Mouse (Mus musculus): ENCODE measurements around the gene P2rx3. TPM values are rescaled to one million over a fixed set of nuclear protein-coding genes. Genes with fewer than 3 reads are reported as not detected.

P2rx3 gene
- total and polyA plus RNA-seq, 3 experiments = 0.05 to 0.60 TPM; not detected in 1

DNA sequence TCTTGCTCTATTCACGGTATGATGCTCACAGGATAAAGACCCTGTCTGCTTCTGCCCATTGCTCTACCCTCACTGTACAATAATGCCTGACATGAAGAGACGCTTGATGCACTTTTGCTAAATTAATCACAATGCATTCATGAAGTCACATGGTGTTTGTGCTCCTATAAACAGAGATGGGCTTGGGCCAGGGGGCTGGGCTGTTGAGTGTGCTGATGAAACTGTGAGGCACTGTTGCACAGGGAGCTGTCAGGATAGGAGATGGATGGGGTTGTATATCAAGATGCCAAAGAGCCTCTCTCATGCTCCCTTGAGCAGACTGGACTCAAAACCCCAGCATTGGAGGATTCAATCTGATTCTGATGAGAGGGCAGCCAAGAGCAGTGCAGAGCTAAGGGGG is 4.1 kb downstream of the P2rx3 start:
- Histone ChIP-seq H3K9me3 (replicated peaks) (no peaks in the 10 kb centered on the region), H3K4me3 (ENCODE audit: low read depth, low read length) (no peak overlapping the region), H3K4me1 (ENCODE audit: insufficient read depth, low read depth, low read length) (peaks cover 43% of the 10 kb centered on the region), H3K27me3 (ENCODE audit: insufficient read depth, low read length) (peaks cover 46% of the 10 kb centered on the region), H3K36me3 (replicated peaks) (peaks cover 1% of the 10 kb centered on the region)
- DNase-seq (ENCODE audit: low spot score) (no peak), ATAC-seq (ENCODE audit: extremely low read depth, insufficient number of reproducible peaks, low FRiP score, poor library complexity, severe bottlenecking) (no peak)
- TF ChIP-seq POLR2AphosphoS5 (IDR thresholded peaks at IDR 0.05; ENCODE audit: insufficient replicate concordance, low read depth, low read length) (no peak), GATA1 (IDR thresholded peaks at IDR 0.05; ENCODE audit: borderline replicate concordance, low read length) (no peak), CTCF (IDR thresholded peaks at IDR 0.05; ENCODE audit: low read depth, low read length) (no peak), GATA2 (IDR thresholded peaks at IDR 0.05; ENCODE audit: borderline replicate concordance, low read depth, low read length) (no peak), TAL1 (conservative IDR thresholded peaks at IDR 0.05; ENCODE audit: low read depth, low read length) (no peak)

GRCm38 (mm10) chr2:85030989-85031388 is 6.3 kb downstream of the P2rx3 start:
- Histone ChIP-seq H3K27me3 (ENCODE audit: insufficient read depth, low read length) (peaks cover 46% of the 10 kb centered on the region), H3K4me3 (ENCODE audit: low read depth, low read length) (no peak overlapping the region), H3K4me1 (ENCODE audit: insufficient read depth, low read depth, low read length) (peaks cover 45% of the 10 kb centered on the region), H3K9me3 (replicated peaks) (no peaks in the 10 kb centered on the region), H3K36me3 (replicated peaks) (no peaks in the 10 kb centered on the region)
- ATAC-seq (ENCODE audit: extremely low read depth, insufficient number of reproducible peaks, low FRiP score, poor library complexity, severe bottlenecking) (no peak), DNase-seq (ENCODE audit: low spot score) (no peak)
- TF ChIP-seq CTCF (IDR thresholded peaks at IDR 0.05; ENCODE audit: low read depth, low read length) = no peak
- no peak for TF ChIP-seq TAL1 (conservative IDR thresholded peaks at IDR 0.05; ENCODE audit: low read depth, low read length)
- no peak for TF ChIP-seq GATA2 (IDR thresholded peaks at IDR 0.05; ENCODE audit: borderline replicate concordance, low read depth, low read length)
- TF ChIP-seq POLR2AphosphoS5 (IDR thresholded peaks at IDR 0.05; ENCODE audit: insufficient replicate concordance, low read depth, low read length) = no peak
- no peak for TF ChIP-seq GATA1 (IDR thresholded peaks at IDR 0.05; ENCODE audit: borderline replicate concordance, low read length)

GRCm38 (mm10) chr2:85029897-85030296 is 7.4 kb downstream of the P2rx3 start:
- no peak for TF ChIP-seq TAL1 (conservative IDR thresholded peaks at IDR 0.05; ENCODE audit: low read depth, low read length)
- TF ChIP-seq GATA2 (IDR thresholded peaks at IDR 0.05; ENCODE audit: borderline replicate concordance, low read depth, low read length) = no peak
- no peak for TF ChIP-seq POLR2AphosphoS5 (IDR thresholded peaks at IDR 0.05; ENCODE audit: insufficient replicate concordance, low read depth, low read length)
- no peak for TF ChIP-seq CTCF (IDR thresholded peaks at IDR 0.05; ENCODE audit: low read depth, low read length)
- no peak for TF ChIP-seq GATA1 (IDR thresholded peaks at IDR 0.05; ENCODE audit: borderline replicate concordance, low read length)
- DNase-seq (ENCODE audit: low spot score) (no peak), ATAC-seq (ENCODE audit: extremely low read depth, insufficient number of reproducible peaks, low FRiP score, poor library complexity, severe bottlenecking) (peak; percentile 5; the same call in 1 of the 2 replicates)
- Histone ChIP-seq H3K4me3 (ENCODE audit: low read depth, low read length) (no peak overlapping the region), H3K27me3 (ENCODE audit: insufficient read depth, low read length) (peaks cover 40% of the 10 kb centered on the region), H3K9me3 (replicated peaks) (no peaks in the 10 kb centered on the region), H3K4me1 (ENCODE audit: insufficient read depth, low read depth, low read length) (peaks cover 37% of the 10 kb centered on the region), H3K36me3 (replicated peaks) (no peaks in the 10 kb centered on the region)

GRCm38 (mm10) chr2:85027281-85027680 is 10.0 kb downstream of the P2rx3 start:
- DNase-seq (ENCODE audit: low spot score) (peak; percentile 55), ATAC-seq (ENCODE audit: extremely low read depth, insufficient number of reproducible peaks, low FRiP score, poor library complexity, severe bottlenecking) (peak; percentile 68)
- H3K36me3 ChIP-seq (replicated peaks) = no peaks in the 10 kb centered on the region
- H3K27me3 ChIP-seq (ENCODE audit: insufficient read depth, low read length) = peaks cover 39% of the 10 kb centered on the region
- H3K4me3 ChIP-seq (ENCODE audit: low read depth, low read length) = no peak overlapping the region
- H3K9me3 ChIP-seq (replicated peaks) = no peaks in the 10 kb centered on the region
- TF ChIP-seq GATA2 (IDR thresholded peaks at IDR 0.05; ENCODE audit: borderline replicate concordance, low read depth, low read length) (no peak), GATA1 (IDR thresholded peaks at IDR 0.05; ENCODE audit: borderline replicate concordance, low read length) (no peak), CTCF (IDR thresholded peaks at IDR 0.05; ENCODE audit: low read depth, low read length) (no peak), TAL1 (conservative IDR thresholded peaks at IDR 0.05; ENCODE audit: low read depth, low read length) (no peak), POLR2AphosphoS5 (IDR thresholded peaks at IDR 0.05; ENCODE audit: insufficient replicate concordance, low read depth, low read length) (no peak)
- H3K4me1 ChIP-seq (ENCODE audit: insufficient read depth, low read depth, low read length) = peaks cover 37% of the 10 kb centered on the region

DNA sequence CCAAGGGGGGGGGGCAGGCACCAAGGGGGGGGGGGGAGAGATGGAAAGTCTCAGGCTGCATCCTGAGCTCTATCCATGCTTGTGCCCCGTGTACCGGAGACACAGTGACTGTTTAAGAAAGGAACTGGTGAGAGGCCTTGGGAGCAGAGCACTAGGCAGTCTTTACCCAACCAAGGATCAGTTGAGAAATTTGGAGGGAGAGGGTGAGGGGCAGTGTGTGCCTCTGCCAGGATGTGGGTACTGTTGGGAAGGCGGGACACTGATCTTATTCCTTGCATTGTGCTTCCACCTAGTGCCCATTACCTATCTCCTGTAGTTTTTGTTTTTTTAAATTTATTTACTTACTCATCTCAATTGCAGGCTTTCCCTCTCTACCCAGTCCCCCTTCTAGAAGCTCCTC is 11.1 kb downstream of the P2rx3 start:
- ATAC-seq (ENCODE audit: extremely low read depth, insufficient number of reproducible peaks, low FRiP score, poor library complexity, severe bottlenecking) (no peak), DNase-seq (ENCODE audit: low spot score) (no peak)
- H3K4me3 ChIP-seq (ENCODE audit: low read depth, low read length) = no peak overlapping the region
- peaks cover 37% of the 10 kb centered on the region for H3K4me1 ChIP-seq (ENCODE audit: insufficient read depth, low read depth, low read length)
- no peaks in the 10 kb centered on the region for H3K9me3 ChIP-seq (replicated peaks)
- no peak for TF ChIP-seq CTCF (IDR thresholded peaks at IDR 0.05; ENCODE audit: low read depth, low read length)
- TF ChIP-seq GATA2 (IDR thresholded peaks at IDR 0.05; ENCODE audit: borderline replicate concordance, low read depth, low read length) = no peak
- TF ChIP-seq POLR2AphosphoS5 (IDR thresholded peaks at IDR 0.05; ENCODE audit: insufficient replicate concordance, low read depth, low read length) = no peak
- TF ChIP-seq GATA1 (IDR thresholded peaks at IDR 0.05; ENCODE audit: borderline replicate concordance, low read length) = no peak
- TF ChIP-seq TAL1 (conservative IDR thresholded peaks at IDR 0.05; ENCODE audit: low read depth, low read length) = no peak
- H3K27me3 ChIP-seq (ENCODE audit: insufficient read depth, low read length) = peaks cover 34% of the 10 kb centered on the region
- no peaks in the 10 kb centered on the region for H3K36me3 ChIP-seq (replicated peaks)

DNA sequence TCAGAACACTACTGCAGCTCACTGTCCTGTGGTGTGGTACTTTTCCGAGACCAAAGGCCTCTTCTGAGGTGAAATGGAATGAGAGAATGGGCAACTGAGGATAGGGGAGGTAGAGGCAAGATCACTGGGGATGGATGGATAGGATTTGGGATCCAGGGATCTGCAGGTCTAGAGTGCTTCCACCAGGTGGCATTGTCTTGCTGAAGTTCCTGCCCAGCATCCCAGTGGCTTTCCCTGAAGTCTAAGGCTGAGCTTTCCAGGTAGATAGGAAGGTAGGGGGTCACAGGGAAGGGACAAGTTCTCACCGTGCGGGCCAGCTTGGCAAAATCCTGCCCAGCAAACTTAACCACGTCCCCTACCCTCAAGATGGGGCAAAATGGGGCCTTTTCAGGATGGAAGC is 15.2 kb downstream of the P2rx3 start:
- no peaks in the 10 kb centered on the region for H3K36me3 ChIP-seq (replicated peaks)
- H3K4me1 ChIP-seq (ENCODE audit: insufficient read depth, low read depth, low read length) = peaks cover 6% of the 10 kb centered on the region
- H3K4me3 ChIP-seq (ENCODE audit: low read depth, low read length) = no peak overlapping the region
- peaks cover 32% of the 10 kb centered on the region for H3K27me3 ChIP-seq (ENCODE audit: insufficient read depth, low read length)
- DNase-seq (ENCODE audit: low spot score) (no peak), ATAC-seq (ENCODE audit: extremely low read depth, insufficient number of reproducible peaks, low FRiP score, poor library complexity, severe bottlenecking) (no peak)
- TF ChIP-seq GATA2 (IDR thresholded peaks at IDR 0.05; ENCODE audit: borderline replicate concordance, low read depth, low read length) (no peak), CTCF (IDR thresholded peaks at IDR 0.05; ENCODE audit: low read depth, low read length) (no peak), GATA1 (IDR thresholded peaks at IDR 0.05; ENCODE audit: borderline replicate concordance, low read length) (no peak), TAL1 (conservative IDR thresholded peaks at IDR 0.05; ENCODE audit: low read depth, low read length) (no peak), POLR2AphosphoS5 (IDR thresholded peaks at IDR 0.05; ENCODE audit: insufficient replicate concordance, low read depth, low read length) (no peak)
- H3K9me3 ChIP-seq (replicated peaks) = no peaks in the 10 kb centered on the region
